Mouse (Mus musculus) forebrain, embryonic 16.5 days (tissue): ENCODE results near the gene Fanci. TPM values are rescaled to one million over a fixed set of nuclear protein-coding genes. Genes with fewer than 3 reads are reported as not detected.

ENCODE experiments used
- ATAC-seq: fragments of 200-750 bp; cut with Nextera tagmentation; 2 replicates; pipeline ENCODE4 v1.8.0; 2017; ENCODE audit warnings: mild to moderate bottlenecking, moderate library complexity
- H3K27ac ChIP-seq: fragments of 300-500 bp; sonication (generic); 2 replicates; pipeline ENCODE4 v1.5.1; 2014; ENCODE audit warnings: low read length, control low read depth
- H3K27me3 ChIP-seq: fragments of 300-500 bp; sonication (generic); replicated peaks from 2 replicates; pipeline ENCODE4 v1.6.1; 2014; ENCODE audit warnings: low read length; ENCODE audit not compliant: control insufficient read depth, insufficient read depth
- H3K36me3 ChIP-seq: fragments of 300-500 bp; sonication (generic); 2 replicates; pipeline ENCODE4 v1.6.1; 2014; ENCODE audit not compliant: control insufficient read depth, insufficient read depth
- H3K4me1 ChIP-seq: fragments of 300-500 bp; sonication (generic); replicated peaks from 2 replicates; pipeline ENCODE4 v1.6.1; 2014; ENCODE audit warnings: low read length; ENCODE audit not compliant: control insufficient read depth, insufficient read depth
- H3K4me2 ChIP-seq: fragments of 300-500 bp; sonication (generic); 2 replicates; pipeline ENCODE4 v1.6.1; 2014; ENCODE audit warnings: mild to moderate bottlenecking, low read length, control low read depth
- H3K4me3 ChIP-seq: fragments of 300-500 bp; sonication (generic); replicated peaks from 2 replicates; pipeline ENCODE4 v1.5.1; 2014; ENCODE audit warnings: mild to moderate bottlenecking, low read length, control low read depth
- H3K9ac ChIP-seq: fragments of 300-500 bp; sonication (generic); replicated peaks from 2 replicates; pipeline ENCODE4 v1.6.1; 2014; ENCODE audit warnings: low read depth, low read length, control low read depth
- H3K9me3 ChIP-seq: fragments of 300-500 bp; sonication (generic); 2 replicates; pipeline ENCODE4 v1.6.1; 2016; ENCODE audit warnings: low read length; ENCODE audit not compliant: control insufficient read depth
- WGBS: fragments of 180-500 bp; shearing (Covaris S2); extraction: QIAGEN DNeasy Blood & Tissue Kit; methylation state at CpG from one replicate; pipeline ENCODE4 v1.1.7; 2014; 5-methylcytosine and 5-hydroxymethylcytosine counted together
- polyA plus RNA-seq: library from polyadenylated mRNA; unstranded; fragments of >200 nt; fragmentation: Nextera tagmentation; extraction: Ambion mirVana; gene quantifications from 2 replicates; pipeline ENCODE4 v1.2.1, GENCODE M21; 2015

The Fanci gene
- polyA plus RNA-seq, 1 experiment from 2014 or later = 6.9 TPM

DNA sequence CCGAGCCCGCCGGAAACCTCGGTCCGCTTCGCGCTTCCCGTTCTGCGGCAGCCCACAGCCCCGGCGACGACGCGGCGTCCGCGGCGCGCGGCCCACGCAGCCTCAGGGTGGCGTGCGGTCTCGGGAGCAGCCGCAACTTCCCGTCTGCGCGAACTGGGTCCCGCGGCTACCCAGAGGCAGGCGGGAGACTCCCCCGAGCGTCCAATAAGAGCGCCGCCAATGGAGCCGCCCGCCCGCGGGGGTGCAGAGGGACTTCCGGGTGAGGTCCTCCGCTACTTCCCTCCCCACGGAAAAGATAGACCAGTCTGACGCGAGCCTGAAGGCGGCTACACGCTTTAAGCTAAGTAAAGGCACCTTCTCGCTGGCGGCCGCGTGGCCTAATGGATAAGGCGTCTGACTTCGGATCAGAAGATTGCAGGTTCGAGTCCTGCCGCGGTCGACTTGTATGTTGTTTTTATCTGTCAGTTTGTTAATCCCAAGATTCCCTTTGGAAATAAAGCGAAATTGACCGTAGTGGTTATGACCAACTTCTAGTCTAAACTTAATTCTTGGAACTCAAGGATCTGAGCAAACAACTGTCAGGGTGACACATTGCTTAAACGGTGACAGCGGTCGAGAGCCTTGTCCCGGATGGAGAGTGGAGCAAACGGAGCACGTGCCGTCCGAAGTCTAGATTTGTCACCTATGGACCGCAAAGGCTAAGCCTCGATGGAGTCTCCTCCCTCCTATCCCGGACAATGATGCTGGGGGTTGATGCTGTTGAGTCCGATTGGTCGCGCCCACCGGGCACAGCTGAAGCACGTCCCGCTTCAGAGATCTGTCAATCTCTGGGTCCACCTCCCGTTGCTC lies 74.5 kb downstream of the Fanci start, which contains the start of gene Polg:
Polg (minus strand) TSS at position 310 of the 849 bp plus-strand sequence.
- peak; percentile 98 for ATAC-seq
- H3K27me3 ChIP-seq = no peaks in the 10 kb centered on the region
- peaks cover 30% of the 10 kb centered on the region for H3K4me1 ChIP-seq
- WGBS = under 1% methylated on average over 76 of the region's 76 CpGs
- H3K4me2 ChIP-seq = peak within 1 kb of the TSS; percentile 64
- H3K27ac ChIP-seq = peak within 1 kb of the TSS; percentile 84
- H3K9ac ChIP-seq = peak within 1 kb of the TSS; percentile 83
- H3K9me3 ChIP-seq = no peaks in the 10 kb centered on the region
- peak within 1 kb of the TSS; percentile 87 for H3K4me3 ChIP-seq
- peaks cover 6% of the 10 kb centered on the region for H3K36me3 ChIP-seq

DNA sequence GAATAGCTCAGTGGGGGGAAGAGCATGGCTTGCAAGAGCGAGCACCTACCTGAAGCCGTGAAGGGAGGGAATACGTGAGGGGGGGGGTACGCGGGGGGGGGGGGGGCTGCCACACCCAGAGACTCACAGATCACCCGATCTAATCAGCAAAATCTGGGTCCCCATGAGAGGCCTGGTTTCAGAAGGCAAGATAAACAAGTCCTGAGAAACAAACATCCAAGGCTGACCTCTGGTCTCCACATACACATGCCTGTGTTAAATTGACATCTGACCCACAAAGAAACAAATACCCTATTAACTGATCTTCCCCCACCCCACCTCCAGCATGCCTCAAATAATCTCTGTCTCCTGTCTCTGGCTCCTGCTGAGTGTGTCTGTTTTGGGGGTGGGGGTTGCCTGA lies 76.2 kb downstream of the Fanci start:
- no peaks in the 10 kb centered on the region for H3K27me3 ChIP-seq
- peak overlapping the region; percentile 19; the same call in 1 of the 2 replicates for H3K4me3 ChIP-seq
- WGBS = 27% methylated on average over 1 of the region's 6 CpGs

DNA sequence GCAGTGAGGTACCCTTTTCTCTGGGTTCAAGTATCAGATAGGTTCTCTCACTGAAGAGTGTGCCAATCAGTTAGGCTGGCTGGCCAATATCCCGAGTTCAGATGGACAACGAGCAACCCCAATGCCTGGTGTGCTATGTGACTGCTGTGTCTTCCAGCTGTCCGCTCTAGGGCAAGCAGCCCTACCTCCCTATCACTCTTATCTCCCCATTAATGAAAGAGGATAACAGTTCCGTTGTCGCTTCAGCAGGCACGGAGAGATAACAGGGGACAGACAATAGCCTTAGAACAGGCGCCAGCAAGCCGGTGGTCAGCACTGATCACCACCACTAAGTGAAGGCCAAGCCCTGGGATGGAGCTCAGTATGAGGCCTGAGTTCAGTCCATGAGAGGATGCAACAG lies 77.3 kb downstream of the Fanci start:
- no peak overlapping the region for H3K9ac ChIP-seq
- 51% methylated on average over 8 of the region's 8 CpGs for WGBS
- ATAC-seq = no peak
- no peaks in the 10 kb centered on the region for H3K27me3 ChIP-seq
- peaks cover 24% of the 10 kb centered on the region for H3K4me1 ChIP-seq
- no peak overlapping the region for H3K4me2 ChIP-seq
- H3K27ac ChIP-seq = no peak overlapping the region
- no peak overlapping the region for H3K4me3 ChIP-seq
- no peaks in the 10 kb centered on the region for H3K9me3 ChIP-seq
- H3K36me3 ChIP-seq = no peaks in the 10 kb centered on the region

More for the DNA sequence above, 76.2 kb downstream of the Fanci start:
- Histone ChIP-seq H3K4me1 (peaks cover 30% of the 10 kb centered on the region), H3K9ac (no peak overlapping the region), H3K9me3 (no peaks in the 10 kb centered on the region), H3K27ac (no peak overlapping the region), H3K36me3 (no peaks in the 10 kb centered on the region), H3K4me2 (peak overlapping the region; percentile 64)
- no peak for ATAC-seq

DNA sequence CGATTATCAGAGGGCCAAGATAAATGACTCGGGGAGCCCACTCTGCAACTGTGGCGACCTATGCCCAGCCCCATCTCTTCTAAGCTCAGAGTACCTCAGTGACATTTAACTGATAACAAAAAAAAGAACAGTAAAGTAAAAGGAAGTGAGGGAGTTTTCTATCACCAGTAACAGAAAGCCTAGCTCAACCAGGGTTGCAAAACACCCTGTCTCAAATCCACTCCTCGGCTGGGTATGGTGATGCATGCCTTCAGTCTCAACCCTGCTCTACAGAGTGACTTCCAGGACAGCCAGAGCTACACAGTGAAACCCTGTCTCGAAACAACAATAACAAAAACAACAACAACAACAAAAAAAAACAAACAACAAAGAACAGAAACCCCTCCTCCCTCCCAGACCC lies 78.0 kb downstream of the Fanci start:
- peaks cover 16% of the 10 kb centered on the region for H3K4me1 ChIP-seq
- no peaks in the 10 kb centered on the region for H3K36me3 ChIP-seq
- H3K4me2 ChIP-seq = no peak overlapping the region
- no peaks in the 10 kb centered on the region for H3K27me3 ChIP-seq
- H3K9ac ChIP-seq = no peak overlapping the region
- no peak overlapping the region for H3K27ac ChIP-seq
- ATAC-seq = no peak
- H3K9me3 ChIP-seq = no peaks in the 10 kb centered on the region
- WGBS = 76% methylated on average over 5 of the region's 5 CpGs
- H3K4me3 ChIP-seq = no peak overlapping the region

DNA sequence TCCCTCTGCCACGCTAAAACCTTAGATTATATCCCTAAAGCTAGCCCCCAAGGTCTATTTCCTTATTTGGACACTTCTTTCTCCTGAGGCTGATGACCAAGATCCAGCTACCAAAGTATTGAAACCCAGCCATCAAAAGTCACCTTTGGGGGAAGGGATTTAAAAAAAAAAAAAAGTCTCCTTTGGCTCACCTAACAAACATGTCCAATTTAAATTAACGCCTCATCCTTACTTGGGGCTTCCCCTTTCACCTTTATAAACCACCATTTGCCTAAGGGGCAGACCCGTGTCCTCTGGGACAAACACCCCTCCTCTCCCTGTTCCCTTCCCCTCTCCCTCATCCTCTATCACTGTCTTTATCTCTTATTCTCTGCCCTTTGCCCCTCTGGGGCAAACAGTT lies 79.0 kb downstream of the Fanci start:
- Histone ChIP-seq H3K27ac (no peak overlapping the region), H3K27me3 (no peaks in the 10 kb centered on the region), H3K36me3 (no peaks in the 10 kb centered on the region), H3K4me1 (peaks cover 12% of the 10 kb centered on the region), H3K4me3 (no peak overlapping the region), H3K4me2 (no peak overlapping the region), H3K9ac (no peak overlapping the region), H3K9me3 (no peaks in the 10 kb centered on the region)
- ATAC-seq = no peak
- WGBS = 64% methylated on average over 3 of the region's 3 CpGs

DNA sequence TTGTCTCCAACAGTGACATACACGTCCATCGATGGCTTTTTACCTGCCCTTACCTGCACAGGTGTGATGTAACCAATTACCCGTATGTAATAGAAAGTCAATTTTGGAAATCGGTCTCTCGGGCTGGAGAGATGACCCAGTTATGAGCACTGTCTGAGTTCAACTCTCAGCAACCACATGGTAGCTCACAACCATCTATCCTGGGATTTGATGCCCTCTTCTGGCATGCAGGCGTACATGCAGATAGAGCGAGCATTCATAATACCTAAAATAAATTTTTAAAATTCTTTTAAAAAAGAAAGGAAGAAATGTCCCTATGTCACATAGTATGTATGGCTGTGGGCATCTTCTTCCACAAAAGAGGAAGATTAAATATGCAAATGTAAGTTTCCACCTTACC lies 79.7 kb downstream of the Fanci start:
- Histone ChIP-seq H3K9me3 (no peaks in the 10 kb centered on the region), H3K27me3 (no peaks in the 10 kb centered on the region), H3K27ac (no peak overlapping the region), H3K4me1 (peaks cover 12% of the 10 kb centered on the region), H3K4me2 (no peak overlapping the region), H3K9ac (no peak overlapping the region), H3K4me3 (no peak overlapping the region), H3K36me3 (no peaks in the 10 kb centered on the region)
- 68% methylated on average over 7 of the region's 7 CpGs for WGBS
- ATAC-seq = no peak

DNA sequence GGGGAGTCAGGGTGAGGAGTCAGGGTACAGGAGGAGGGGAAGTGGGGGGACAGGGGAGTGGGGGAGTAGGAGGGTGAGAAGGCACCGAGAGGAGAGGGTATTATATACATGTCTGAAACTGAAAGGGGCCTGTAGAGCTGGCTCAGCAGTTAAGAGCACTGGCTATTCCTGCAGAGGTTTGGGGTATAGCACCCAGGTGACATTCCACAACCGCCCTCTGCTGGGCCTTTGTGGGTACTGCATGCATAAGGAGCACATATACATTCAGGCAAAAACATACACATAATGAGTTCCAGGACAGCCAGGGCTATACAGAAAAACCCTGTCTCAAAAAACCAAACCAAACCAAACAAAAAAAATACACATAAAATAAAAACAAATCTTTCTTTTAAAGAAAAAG lies 81.1 kb downstream of the Fanci start:
- Histone ChIP-seq H3K4me3 (no peak overlapping the region), H3K36me3 (no peaks in the 10 kb centered on the region), H3K4me1 (0 out of 2 replicates have a peak, but pooled peaks cover 1% of the 10 kb centered on the region), H3K9ac (no peak overlapping the region), H3K4me2 (no peak overlapping the region), H3K27me3 (no peaks in the 10 kb centered on the region), H3K27ac (no peak overlapping the region), H3K9me3 (no peaks in the 10 kb centered on the region)
- 54% methylated on average over 2 of the region's 2 CpGs for WGBS
- no peak for ATAC-seq

DNA sequence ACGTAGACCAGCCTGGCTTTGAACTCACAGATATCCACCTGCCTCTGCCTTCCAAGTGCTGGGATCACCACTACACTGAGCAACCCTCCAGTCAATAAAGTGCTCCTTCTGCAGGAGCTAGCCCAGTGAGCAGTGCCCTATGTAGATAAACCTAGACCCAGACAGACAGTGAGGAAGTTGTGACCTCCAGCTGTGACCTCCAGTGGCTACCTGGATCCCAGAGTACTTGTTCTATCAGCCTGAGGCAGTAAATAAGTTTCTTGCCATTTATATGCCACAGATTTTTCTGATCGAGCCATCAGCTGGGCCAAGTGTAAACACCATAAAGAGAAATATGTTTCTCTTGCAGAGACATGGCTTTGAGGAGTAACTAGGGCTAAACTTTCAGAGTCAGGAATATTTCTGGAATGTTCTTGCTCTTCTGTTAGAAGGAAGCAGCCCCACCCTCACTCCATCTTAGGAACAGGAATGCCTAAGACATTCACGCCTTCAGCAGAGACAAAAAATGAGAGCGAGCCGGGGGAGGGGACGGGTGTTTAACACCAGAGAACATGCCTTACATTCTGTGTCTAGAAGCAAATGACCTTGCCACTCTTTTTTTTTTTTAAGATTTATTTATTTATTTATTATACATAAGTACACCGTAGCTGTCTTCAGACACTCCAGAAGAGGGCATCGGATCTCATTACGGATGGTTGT lies 81.9 kb downstream of the Fanci start:
- no peak overlapping the region for H3K4me2 ChIP-seq
- no peaks in the 10 kb centered on the region for H3K27me3 ChIP-seq
- no peaks in the 10 kb centered on the region for H3K9me3 ChIP-seq
- no peak overlapping the region for H3K9ac ChIP-seq
- H3K36me3 ChIP-seq = no peaks in the 10 kb centered on the region
- no peaks in the 10 kb centered on the region for H3K4me1 ChIP-seq
- H3K4me3 ChIP-seq = no peak overlapping the region
- WGBS = 93% methylated on average over 9 of the region's 9 CpGs
- no peak overlapping the region for H3K27ac ChIP-seq
- ATAC-seq = no peak

DNA sequence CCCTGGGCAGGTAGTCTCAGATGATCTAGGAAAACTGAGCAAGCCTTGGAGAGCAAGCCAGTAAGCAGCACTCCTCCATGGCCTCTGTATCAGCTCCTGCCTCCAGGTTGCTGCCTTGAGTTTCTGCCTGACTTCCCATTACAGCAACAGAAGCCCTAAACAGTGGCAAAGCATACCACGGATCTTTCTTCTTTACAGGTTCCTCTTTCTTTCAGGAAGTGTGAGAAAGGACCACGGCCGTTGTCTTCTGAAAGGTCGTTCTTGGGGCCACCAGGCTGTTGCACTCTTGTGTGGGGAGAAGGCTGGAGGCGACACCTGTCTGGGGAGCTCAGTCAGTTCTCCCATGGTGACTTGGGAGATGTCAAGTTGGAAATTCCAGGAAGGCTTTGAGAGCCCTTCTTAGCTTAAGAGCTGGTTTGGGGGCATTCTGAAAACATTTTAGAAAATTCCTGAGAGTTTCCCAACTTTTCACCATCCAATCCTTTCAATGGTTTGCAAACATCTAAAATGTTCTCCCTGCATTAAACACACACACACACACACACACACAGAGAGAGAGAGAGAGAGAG lies 83.2 kb downstream of the Fanci start:
- Histone ChIP-seq H3K4me2 (no peak overlapping the region), H3K9ac (no peak overlapping the region), H3K9me3 (no peaks in the 10 kb centered on the region), H3K36me3 (no peaks in the 10 kb centered on the region), H3K27ac (no peak overlapping the region), H3K27me3 (no peaks in the 10 kb centered on the region), H3K4me3 (no peak overlapping the region), H3K4me1 (no peaks in the 10 kb centered on the region)
- 87% methylated on average over 5 of the region's 5 CpGs for WGBS
- ATAC-seq = no peak
